Mouse (Mus musculus): ENCODE data around the gene H3f3a. TPM values are rescaled to one million over a fixed set of nuclear protein-coding genes. Genes with fewer than 3 reads are reported as not detected.

Gene H3f3a
- polyA plus RNA-seq, 1 experiment: 361 TPM

DNA sequence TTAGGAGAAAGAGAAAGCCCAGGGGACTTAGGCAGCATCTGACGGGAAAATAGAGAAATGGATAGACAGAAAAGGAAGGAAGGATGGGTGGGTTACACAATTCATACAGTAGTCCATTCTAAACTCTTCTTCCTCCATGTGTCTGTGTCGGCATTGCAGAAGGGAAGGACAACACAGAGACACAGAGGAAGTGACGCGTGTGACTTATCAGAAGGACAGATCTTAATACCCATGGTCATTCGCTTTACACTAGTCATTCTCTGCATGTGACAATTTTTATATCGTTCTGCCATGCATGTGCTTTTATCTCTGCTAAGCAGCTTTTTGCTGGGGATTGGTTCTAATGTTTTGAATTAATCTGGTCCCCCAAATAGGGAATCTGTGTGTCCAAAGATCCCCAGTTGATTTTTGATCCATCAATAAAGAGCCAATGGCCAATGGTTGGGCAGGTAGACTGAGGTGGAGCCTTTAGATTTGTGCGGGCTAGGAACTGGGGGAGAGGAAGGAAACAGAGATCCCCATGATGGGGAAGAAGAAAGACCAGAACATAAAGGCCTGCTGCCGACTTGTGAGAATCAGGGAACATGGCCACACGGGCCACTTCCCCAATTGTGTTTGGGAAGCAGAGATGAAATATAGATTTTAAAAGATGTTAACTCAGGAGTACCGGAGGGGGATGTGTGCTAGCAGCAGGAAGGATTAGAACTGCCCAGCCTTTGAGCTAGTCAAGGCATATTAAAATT, 21.7 kb upstream of the H3f3a start:
- no peak overlapping the region for H3K27ac ChIP-seq (ENCODE audit: insufficient read depth, low read length)
- DNase-seq (ENCODE audit: low read depth in 1 of 2, low spot score in 2 of 2): no peak
- H3K4me1 ChIP-seq (ENCODE audit: control insufficient read depth, insufficient read depth, insufficient read length): peaks cover 4% of the 10 kb centered on the region; the same call in 1 of the 2 replicates
- H3K4me3 ChIP-seq (ENCODE audit: extremely low read depth, insufficient read depth, insufficient read length): no peak overlapping the region
- no peaks in the 10 kb centered on the region for H3K36me3 ChIP-seq (ENCODE audit: control insufficient read depth, insufficient read depth, low read length)
- no peaks in the 10 kb centered on the region for H3K27me3 ChIP-seq (ENCODE audit: control insufficient read depth, insufficient read depth, low read length)
- WGBS: 35% methylated on average over 10 of the region's 10 CpGs
- TF ChIP-seq CTCF (IDR thresholded peaks at IDR 0.05; ENCODE audit: extremely low read depth, insufficient read depth, insufficient read length, insufficient replicate concordance) (no peak), POLR2A (IDR thresholded peaks at IDR 0.05; ENCODE audit: low read depth, low read length) (no peak)

DNA sequence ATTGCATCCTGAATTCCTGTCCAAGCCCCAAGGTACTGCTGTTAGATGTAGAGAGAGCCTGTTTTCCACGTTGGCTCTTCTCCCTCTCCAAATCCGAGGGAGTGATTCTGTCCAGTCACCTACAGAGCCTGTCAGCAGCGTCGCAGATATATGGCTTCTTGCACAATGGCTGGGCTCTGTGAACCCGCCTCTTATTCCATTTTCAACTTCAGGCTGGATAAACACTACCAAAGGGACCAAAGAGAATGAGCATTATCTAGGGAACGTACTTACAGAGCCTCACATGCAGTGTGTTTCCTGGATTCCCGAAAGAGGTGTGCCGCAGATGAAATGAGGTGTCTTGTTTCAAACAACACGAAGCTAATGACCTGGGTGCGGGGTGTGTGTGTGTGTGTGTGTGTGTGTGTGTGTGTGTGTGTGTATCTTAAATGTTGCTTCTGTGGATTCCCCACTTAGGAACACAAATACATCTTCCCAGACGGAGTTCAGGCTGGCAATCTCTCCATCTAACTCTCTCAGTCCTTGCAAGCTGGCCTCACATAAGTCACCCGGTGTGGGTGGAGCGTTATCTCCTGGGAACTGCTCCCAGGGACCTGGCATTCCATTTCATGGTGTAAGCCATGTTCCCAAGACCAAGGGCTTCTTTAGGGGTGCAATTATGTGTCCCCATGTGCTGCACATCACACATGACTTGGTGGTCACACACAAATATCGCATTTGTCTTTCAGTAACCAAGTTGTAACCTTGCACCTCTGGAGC, 17.0 kb upstream of the H3f3a start:
- Histone ChIP-seq H3K36me3 (ENCODE audit: control insufficient read depth, insufficient read depth, low read length) (no peaks in the 10 kb centered on the region), H3K4me3 (ENCODE audit: extremely low read depth, insufficient read depth, insufficient read length) (peak overlapping the region; percentile 51), H3K27me3 (ENCODE audit: control insufficient read depth, insufficient read depth, low read length) (no peaks in the 10 kb centered on the region), H3K27ac (ENCODE audit: insufficient read depth, low read length) (peak overlapping the region; percentile 80), H3K4me1 (ENCODE audit: control insufficient read depth, insufficient read depth, insufficient read length) (peaks cover 18% of the 10 kb centered on the region; the same call in 1 of the 2 replicates)
- TF ChIP-seq POLR2A (IDR thresholded peaks at IDR 0.05; ENCODE audit: low read depth, low read length): no peak
- no peak for DNase-seq (ENCODE audit: low read depth in 1 of 2, low spot score in 2 of 2)
- 82% methylated on average over 14 of the region's 14 CpGs for WGBS

DNA sequence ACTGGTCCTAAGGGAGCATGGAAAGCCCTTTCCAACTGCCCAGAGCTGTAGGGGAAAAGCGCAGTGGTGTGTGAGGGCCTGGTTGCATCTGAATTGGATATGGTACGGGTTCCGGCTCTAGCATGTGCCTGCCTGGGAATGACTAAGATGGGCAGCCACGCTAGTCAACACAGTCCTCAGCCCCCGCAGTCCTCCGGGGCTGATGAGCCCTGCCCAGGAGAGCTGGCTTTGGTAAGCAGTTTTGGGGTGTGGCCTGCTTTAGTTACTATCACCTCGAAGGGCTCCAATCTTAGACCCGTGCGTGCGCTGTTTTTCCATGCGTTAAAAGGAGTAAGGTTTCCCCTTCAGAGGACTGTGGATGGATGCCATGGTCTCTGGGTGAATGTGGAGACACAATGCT, 16.4 kb upstream of the H3f3a start:
- peak overlapping the region; percentile 80 for H3K27ac ChIP-seq (ENCODE audit: insufficient read depth, low read length)
- no peak for DNase-seq (ENCODE audit: low read depth in 1 of 2, low spot score in 2 of 2)
- H3K4me1 ChIP-seq (ENCODE audit: control insufficient read depth, insufficient read depth, insufficient read length): peaks cover 21% of the 10 kb centered on the region; the same call in 1 of the 2 replicates
- H3K36me3 ChIP-seq (ENCODE audit: control insufficient read depth, insufficient read depth, low read length): no peaks in the 10 kb centered on the region
- H3K4me3 ChIP-seq (ENCODE audit: extremely low read depth, insufficient read depth, insufficient read length): peak overlapping the region; percentile 51
- 82% methylated on average over 11 of the region's 11 CpGs for WGBS
- H3K27me3 ChIP-seq (ENCODE audit: control insufficient read depth, insufficient read depth, low read length): no peaks in the 10 kb centered on the region
- TF ChIP-seq CTCF (IDR thresholded peaks at IDR 0.05; ENCODE audit: extremely low read depth, insufficient read depth, insufficient read length, insufficient replicate concordance): no peak
- no peak for TF ChIP-seq POLR2A (IDR thresholded peaks at IDR 0.05; ENCODE audit: low read depth, low read length)

- TF ChIP-seq POLR2A (IDR thresholded peaks at IDR 0.05; ENCODE audit: low read depth, low read length): no peak; the same call in 1 of the 2 replicates
- no peak for TF ChIP-seq CTCF (IDR thresholded peaks at IDR 0.05; ENCODE audit: extremely low read depth, insufficient read depth, insufficient read length, insufficient replicate concordance)
- Histone ChIP-seq H3K4me3 (ENCODE audit: extremely low read depth, insufficient read depth, insufficient read length) (peak overlapping the region; percentile 51), H3K4me1 (ENCODE audit: control insufficient read depth, insufficient read depth, insufficient read length) (peaks cover 25% of the 10 kb centered on the region; the same call in 1 of the 2 replicates), H3K27me3 (ENCODE audit: control insufficient read depth, insufficient read depth, low read length) (no peaks in the 10 kb centered on the region), H3K27ac (ENCODE audit: insufficient read depth, low read length) (peak overlapping the region; percentile 80), H3K36me3 (ENCODE audit: control insufficient read depth, insufficient read depth, low read length) (no peaks in the 10 kb centered on the region)
- 26% methylated on average over 11 of the region's 11 CpGs for WGBS
- peak; percentile 72 to 83 for DNase-seq (ENCODE audit: low read depth in 1 of 2, low spot score in 2 of 2)
These were observed 16.0 kb upstream of the H3f3a start for GRCm38 (mm10) chr1:180829775-180830174.

GRCm38 (mm10) chr1:180826634-180827033, 12.9 kb upstream of the H3f3a start:
- H3K4me1 ChIP-seq (ENCODE audit: control insufficient read depth, insufficient read depth, insufficient read length): peaks cover 45% of the 10 kb centered on the region; the same call in 1 of the 2 replicates
- H3K4me3 ChIP-seq (ENCODE audit: extremely low read depth, insufficient read depth, insufficient read length): no peak overlapping the region
- H3K27me3 ChIP-seq (ENCODE audit: control insufficient read depth, insufficient read depth, low read length): no peaks in the 10 kb centered on the region
- H3K27ac ChIP-seq (ENCODE audit: insufficient read depth, low read length): peak overlapping the region; percentile 90
- H3K36me3 ChIP-seq (ENCODE audit: control insufficient read depth, insufficient read depth, low read length): no peaks in the 10 kb centered on the region
- no peak for TF ChIP-seq POLR2A (IDR thresholded peaks at IDR 0.05; ENCODE audit: low read depth, low read length)
- no peak for TF ChIP-seq CTCF (IDR thresholded peaks at IDR 0.05; ENCODE audit: extremely low read depth, insufficient read depth, insufficient read length, insufficient replicate concordance)
- no peak for DNase-seq (ENCODE audit: low read depth in 1 of 2, low spot score in 2 of 2)
- WGBS: 43% methylated on average over 4 of the region's 4 CpGs

- WGBS: 29% methylated on average over 3 of the region's 3 CpGs
- Histone ChIP-seq H3K4me1 (ENCODE audit: control insufficient read depth, insufficient read depth, insufficient read length) (peaks cover 35% of the 10 kb centered on the region; the same call in 1 of the 2 replicates), H3K27ac (ENCODE audit: insufficient read depth, low read length) (peak overlapping the region; percentile 90), H3K27me3 (ENCODE audit: control insufficient read depth, insufficient read depth, low read length) (no peaks in the 10 kb centered on the region), H3K4me3 (ENCODE audit: extremely low read depth, insufficient read depth, insufficient read length) (no peak overlapping the region), H3K36me3 (ENCODE audit: control insufficient read depth, insufficient read depth, low read length) (no peaks in the 10 kb centered on the region)
- DNase-seq (ENCODE audit: low read depth in 1 of 2, low spot score in 2 of 2): peak in 1 of 2 experiments; percentile 84
- TF ChIP-seq CTCF (IDR thresholded peaks at IDR 0.05; ENCODE audit: extremely low read depth, insufficient read depth, insufficient read length, insufficient replicate concordance) (no peak), POLR2A (IDR thresholded peaks at IDR 0.05; ENCODE audit: low read depth, low read length) (no peak)
These were observed 11.0 kb upstream of the H3f3a start for GRCm38 (mm10) chr1:180824721-180825120.

Measured in spleen, adult 2 months (tissue).